Mouse (Mus musculus) frontal cortex, postnatal 10 days (tissue): Measurements from ENCODE around the gene Nup35.
A peak's percentile ranks its signal among the peaks of the same experiment; 100 is the strongest.

ENCODE experiments used
- DNase-seq, 2 experiments: peaks; one replicate each; pipeline ENCODE4 v3.0.0; 2022; ENCODE audit warnings: low spot score in 2 of 2, mixed read lengths in 1 of 2

The Nup35 gene

GRCm38 (mm10) chr2:80638364-80639241, 21.6 kb downstream of the Nup35 start:
- DNase-seq, result peak; percentile 82 to 88

- DNase-seq, result no peak
These were observed 22.4 kb downstream of the Nup35 start for GRCm38 (mm10) chr2:80639398-80639797.

GRCm38 (mm10) chr2:80639864-80640263, 22.8 kb downstream of the Nup35 start:
- DNase-seq, result no peak

- DNase-seq, result no peak
These were observed 44.4 kb downstream of the Nup35 start for GRCm38 (mm10) chr2:80661414-80661813.

- no peak for DNase-seq
These were observed 45.6 kb downstream of the Nup35 start for GRCm38 (mm10) chr2:80662682-80663081.

GRCm38 (mm10) chr2:80667396-80667964, 50.4 kb downstream of the Nup35 start:
- DNase-seq, result no peak

- DNase-seq, result peak in 1 of 2 experiments; percentile 16
These were observed 53.0 kb downstream of the Nup35 start for GRCm38 (mm10) chr2:80669868-80670666.

- no peak for DNase-seq
These were observed 61.8 kb downstream of the Nup35 start for GRCm38 (mm10) chr2:80678803-80679202.

GRCm38 (mm10) chr2:80683727-80684239, 66.7 kb downstream of the Nup35 start:
- no peak for DNase-seq

GRCm38 (mm10) chr2:80684396-80685071, 67.5 kb downstream of the Nup35 start:
- no peak for DNase-seq

- no peak for DNase-seq
These were observed 71.2 kb downstream of the Nup35 start for GRCm38 (mm10) chr2:80688261-80688660.

- no peak for DNase-seq
These were observed 90.4 kb downstream of the Nup35 start for GRCm38 (mm10) chr2:80707429-80707828.
